Mouse (Mus musculus) liver, postnatal 0 days (tissue): Measurements from ENCODE around the gene Polr3g. TPM values are rescaled to one million over a fixed set of nuclear protein-coding genes. Genes with fewer than 3 reads are reported as not detected.
"Not testable (repeated sequence)": the region's sequence is repeated elsewhere in the genome, so short reads cannot be mapped to it uniquely, and the experiment has no call there.

ENCODE experiments used
- ATAC-seq: fragments of 200-750 bp; cut with Nextera tagmentation; 2 replicates; pipeline ENCODE4 v1.8.0; 2017; ENCODE audit warnings: mild to moderate bottlenecking, moderate library complexity
- DNase-seq: peaks from one replicate; pipeline ENCODE4 v3.0.0-alpha.2; 2016
- H3K27ac ChIP-seq: fragments of 300-500 bp; sonication (generic); 2 replicates; pipeline ENCODE4 v1.5.1; 2014; ENCODE audit warnings: antibody characterized with exemption, moderate library complexity, mild to moderate bottlenecking, low read depth
- H3K27me3 ChIP-seq: fragments of 300-500 bp; sonication (generic); 2 replicates; pipeline ENCODE4 v1.6.1; 2014; ENCODE audit warnings: low read length, control low read depth, mixed read lengths; ENCODE audit not compliant: insufficient read depth
- H3K36me3 ChIP-seq: fragments of 300-500 bp; sonication (generic); replicated peaks from 2 replicates; pipeline ENCODE4 v1.6.1; 2014; ENCODE audit warnings: mild to moderate bottlenecking, control low read depth, low read length, moderate library complexity, mixed read lengths; ENCODE audit not compliant: insufficient read depth
- H3K4me1 ChIP-seq: fragments of 300-500 bp; sonication (generic); 2 replicates; pipeline ENCODE4 v1.6.1; 2014; ENCODE audit warnings: antibody characterized with exemption, mild to moderate bottlenecking, control low read depth; ENCODE audit not compliant: insufficient read depth
- H3K4me2 ChIP-seq: fragments of 300-500 bp; sonication (generic); 2 replicates; pipeline ENCODE4 v1.6.1; 2014; ENCODE audit warnings: low read depth, mild to moderate bottlenecking, low read length, moderate library complexity, mixed read lengths
- H3K4me3 ChIP-seq: fragments of 300-500 bp; sonication (generic); 2 replicates; pipeline ENCODE4 v1.5.1; 2014; ENCODE audit warnings: low read depth, low read length
- H3K9ac ChIP-seq: fragments of 300-500 bp; sonication (generic); replicated peaks from 2 replicates; pipeline ENCODE4 v1.6.1; 2014; ENCODE audit warnings: mild to moderate bottlenecking, moderate library complexity
- H3K9me3 ChIP-seq: fragments of 300-500 bp; sonication (generic); 2 replicates; pipeline ENCODE4 v1.6.1; 2016; ENCODE audit warnings: mild to moderate bottlenecking, control low read depth, low read length, mixed read lengths
- CTCF ChIP-seq: sonication (generic); IDR thresholded peaks from 2 replicates; pipeline ENCODE4 v1.5.1; 2016; ENCODE audit warnings: antibody characterized with exemption, low read depth
- EP300 ChIP-seq: IDR thresholded peaks from 2 replicates; pipeline ENCODE4 v1.6.1; 2016; ENCODE audit warnings: antibody characterized with exemption, low read depth, mild to moderate bottlenecking
- WGBS: fragments of 180-500 bp; shearing (Covaris S2); extraction: QIAGEN DNeasy Blood & Tissue Kit; methylation state at CpG from one replicate; pipeline ENCODE4 v1.1.7; 2014; ENCODE audit not compliant: insufficient replicate concordance; 5-methylcytosine and 5-hydroxymethylcytosine counted together
- polyA plus RNA-seq: library from polyadenylated mRNA; unstranded; fragments of >200 nt; fragmentation: Nextera tagmentation; extraction: Ambion mirVana; gene quantifications from 2 replicates; pipeline ENCODE4 v1.2.1, GENCODE M21; 2015

Gene Polr3g
- polyA plus RNA-seq, 1 experiment from 2014 or later: 6.2 TPM

GRCm38 (mm10) chr13:81743391-81744091 is 32.7 kb upstream of the Polr3g start:
- WGBS: 57% methylated on average over 9 of the region's 10 CpGs
- Histone ChIP-seq H3K4me2 (no peak overlapping the region), H3K4me1 (peaks cover 8% of the 10 kb centered on the region), H3K9ac (no peak overlapping the region), H3K4me3 (no peak overlapping the region), H3K36me3 (no peaks in the 10 kb centered on the region), H3K27ac (no peak overlapping the region), H3K27me3 (no peaks in the 10 kb centered on the region), H3K9me3 (0 out of 2 replicates have a peak, but pooled peaks cover 2% of the 10 kb centered on the region)
- ATAC-seq (peak; percentile 58), DNase-seq (no peak)
- TF ChIP-seq EP300 (no peak), CTCF (0 out of 2 replicates have a peak, but pooled peaks have one; percentile 14)

GRCm38 (mm10) chr13:81740898-81741297 is 30.1 kb upstream of the Polr3g start:
- DNase-seq: peak; percentile 22
- peak; percentile 31; the same call in 1 of the 2 replicates for TF ChIP-seq EP300
- peak; percentile 52 for TF ChIP-seq CTCF
- H3K4me3 ChIP-seq: no peak overlapping the region
- peak; percentile 80 for ATAC-seq
- no peaks in the 10 kb centered on the region for H3K9me3 ChIP-seq
- H3K27me3 ChIP-seq: no peaks in the 10 kb centered on the region
- 21% methylated on average over 3 of the region's 3 CpGs for WGBS
- H3K27ac ChIP-seq: no peak overlapping the region
- H3K9ac ChIP-seq: no peak overlapping the region
- H3K4me2 ChIP-seq: no peak overlapping the region
- peaks cover 8% of the 10 kb centered on the region for H3K4me1 ChIP-seq
- no peaks in the 10 kb centered on the region for H3K36me3 ChIP-seq

GRCm38 (mm10) chr13:81736606-81737005 is 25.8 kb upstream of the Polr3g start:
- H3K4me1 ChIP-seq: peaks cover 4% of the 10 kb centered on the region
- H3K27ac ChIP-seq: no peak overlapping the region
- WGBS: 46% methylated on average over 5 of the region's 5 CpGs
- no peak overlapping the region for H3K9ac ChIP-seq
- no peaks in the 10 kb centered on the region for H3K9me3 ChIP-seq
- no peaks in the 10 kb centered on the region for H3K27me3 ChIP-seq
- DNase-seq (no peak), ATAC-seq (no peak)
- TF ChIP-seq CTCF (no peak), EP300 (no peak)
- no peaks in the 10 kb centered on the region for H3K36me3 ChIP-seq
- no peak overlapping the region for H3K4me3 ChIP-seq
- H3K4me2 ChIP-seq: no peak overlapping the region

- DNase-seq: no peak
- H3K36me3 ChIP-seq: no peaks in the 10 kb centered on the region
- no peak overlapping the region for H3K27ac ChIP-seq
- H3K9ac ChIP-seq: no peak overlapping the region
- no peak overlapping the region for H3K4me2 ChIP-seq
- H3K27me3 ChIP-seq: no peaks in the 10 kb centered on the region
- H3K4me1 ChIP-seq: no peaks in the 10 kb centered on the region
- ATAC-seq: no peak
- no peaks in the 10 kb centered on the region for H3K9me3 ChIP-seq
- 48% methylated on average over 1 of the region's 1 CpGs for WGBS
- TF ChIP-seq EP300 (peak; percentile 59; the same call in 1 of the 2 replicates), CTCF (no peak)
- no peak overlapping the region for H3K4me3 ChIP-seq
These were observed 19.5 kb upstream of the Polr3g start for GRCm38 (mm10) chr13:81730362-81730761.

GRCm38 (mm10) chr13:81729102-81729501 is 18.3 kb upstream of the Polr3g start:
- Histone ChIP-seq H3K36me3 (no peaks in the 10 kb centered on the region), H3K9me3 (no peaks in the 10 kb centered on the region), H3K27ac (no peak overlapping the region), H3K4me2 (no peak overlapping the region), H3K9ac (no peak overlapping the region), H3K27me3 (no peaks in the 10 kb centered on the region), H3K4me1 (no peaks in the 10 kb centered on the region), H3K4me3 (no peak overlapping the region)
- TF ChIP-seq EP300: no peak
- no peak for TF ChIP-seq CTCF
- WGBS: 79% methylated on average over 4 of the region's 4 CpGs
- ATAC-seq: no peak
- no peak for DNase-seq

- not testable (repeated sequence) for H3K9me3 ChIP-seq, H3K36me3 ChIP-seq, DNase-seq, H3K27ac ChIP-seq, H3K9ac ChIP-seq, ATAC-seq, H3K4me2 ChIP-seq, H3K27me3 ChIP-seq, H3K4me3 ChIP-seq, H3K4me1 ChIP-seq
- 77% methylated on average over 12 of the region's 12 CpGs for WGBS
These were observed 17.3 kb upstream of the Polr3g start for GRCm38 (mm10) chr13:81728141-81728540.
